Mouse (Mus musculus): ENCODE results near the gene Irf2. TPM values are rescaled to one million over a fixed set of nuclear protein-coding genes. Genes with fewer than 3 reads are reported as not detected.

The Irf2 gene
- polyA plus RNA-seq, 1 experiment from 2014 or later = 30.6 TPM

DNA sequence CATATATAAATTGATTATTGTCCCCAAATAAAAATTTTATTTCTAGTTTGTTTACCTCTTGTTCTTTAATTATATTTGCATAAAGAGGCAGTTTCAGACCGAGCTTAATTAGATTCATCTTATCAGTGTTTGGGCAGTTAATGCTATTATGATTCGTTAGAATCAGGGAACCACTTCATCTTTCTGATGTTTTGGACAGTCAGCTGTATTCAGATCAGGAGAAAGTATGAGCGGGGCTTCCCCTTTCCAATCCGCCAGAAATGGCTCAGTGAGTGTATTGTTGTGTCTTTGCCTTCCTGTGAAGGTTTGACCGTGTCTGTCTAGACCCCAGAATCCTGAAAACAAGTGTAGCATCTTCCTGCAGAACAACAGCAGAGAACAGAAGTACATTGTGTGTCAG, 97.4 kb downstream of the Irf2 start:
- DNase-seq (ENCODE audit: low spot score) (no peak), ATAC-seq (replicated peaks; ENCODE audit: low FRiP score, low read depth) (no peak)
- no peaks in the 10 kb centered on the region for H3K9me3 ChIP-seq (replicated peaks; ENCODE audit: low read length)
- H3K9ac ChIP-seq (ENCODE audit: low read depth, low read length) = no peak overlapping the region
- no peak for TF ChIP-seq CTCF (IDR thresholded peaks at IDR 0.05; ENCODE audit: low read depth)
- H3K4me3 ChIP-seq (replicated peaks; ENCODE audit: low read depth, low read length) = no peak overlapping the region
- H3K4me2 ChIP-seq (ENCODE audit: low read length) = no peak overlapping the region
- 90% methylated on average over 5 of the region's 5 CpGs for WGBS
- H3K36me3 ChIP-seq (ENCODE audit: insufficient read depth, low read length) = peaks cover 8% of the 10 kb centered on the region; the same call in 1 of the 2 replicates
- no peaks in the 10 kb centered on the region for H3K27me3 ChIP-seq (ENCODE audit: insufficient read depth, low read length)
- H3K4me1 ChIP-seq (replicated peaks; ENCODE audit: insufficient read depth, low read length) = no peaks in the 10 kb centered on the region
- no peak overlapping the region for H3K27ac ChIP-seq

DNA sequence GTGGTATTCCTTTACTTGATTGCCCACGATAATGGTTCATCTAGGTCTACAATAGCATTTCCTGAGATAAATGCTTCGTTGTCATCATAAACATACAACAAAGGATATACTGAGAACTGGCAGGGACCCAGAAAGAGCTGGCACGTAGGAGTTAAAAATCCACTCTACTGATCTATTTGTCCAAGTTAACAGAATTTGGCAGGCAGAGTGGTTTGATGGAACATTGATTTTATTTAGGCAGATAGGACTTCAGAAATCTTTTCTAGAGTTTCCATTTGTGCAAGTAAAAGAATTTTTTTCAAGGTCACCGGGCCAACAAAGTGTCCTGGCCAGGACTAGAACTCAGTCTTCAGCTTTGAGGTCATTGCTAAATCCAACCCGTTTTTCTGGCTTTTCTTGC, 98.5 kb downstream of the Irf2 start:
- Histone ChIP-seq H3K9me3 (replicated peaks; ENCODE audit: low read length) (no peaks in the 10 kb centered on the region), H3K27me3 (ENCODE audit: insufficient read depth, low read length) (no peaks in the 10 kb centered on the region), H3K9ac (ENCODE audit: low read depth, low read length) (no peak overlapping the region), H3K4me1 (replicated peaks; ENCODE audit: insufficient read depth, low read length) (no peaks in the 10 kb centered on the region), H3K27ac (no peak overlapping the region), H3K36me3 (ENCODE audit: insufficient read depth, low read length) (peaks cover 8% of the 10 kb centered on the region; the same call in 1 of the 2 replicates), H3K4me3 (replicated peaks; ENCODE audit: low read depth, low read length) (no peak overlapping the region), H3K4me2 (ENCODE audit: low read length) (no peak overlapping the region)
- ATAC-seq (replicated peaks; ENCODE audit: low FRiP score, low read depth) (no peak), DNase-seq (ENCODE audit: low spot score) (no peak)
- WGBS = 84% methylated on average over 5 of the region's 5 CpGs
- TF ChIP-seq CTCF (IDR thresholded peaks at IDR 0.05; ENCODE audit: low read depth) = no peak

GRCm38 (mm10) chr8:46840390-46840789, 100.9 kb downstream of the Irf2 start:
- Histone ChIP-seq H3K9ac (ENCODE audit: low read depth, low read length) (no peak overlapping the region), H3K4me3 (replicated peaks; ENCODE audit: low read depth, low read length) (no peak overlapping the region), H3K4me1 (replicated peaks; ENCODE audit: insufficient read depth, low read length) (no peaks in the 10 kb centered on the region), H3K36me3 (ENCODE audit: insufficient read depth, low read length) (peaks cover 8% of the 10 kb centered on the region; the same call in 1 of the 2 replicates), H3K4me2 (ENCODE audit: low read length) (no peak overlapping the region), H3K9me3 (replicated peaks; ENCODE audit: low read length) (no peaks in the 10 kb centered on the region), H3K27ac (no peak overlapping the region), H3K27me3 (ENCODE audit: insufficient read depth, low read length) (no peaks in the 10 kb centered on the region)
- ATAC-seq (replicated peaks; ENCODE audit: low FRiP score, low read depth) = no peak
- TF ChIP-seq CTCF (IDR thresholded peaks at IDR 0.05; ENCODE audit: low read depth) = no peak
- no peak for DNase-seq (ENCODE audit: low spot score)
- WGBS = 78% methylated on average over 4 of the region's 4 CpGs

DNA sequence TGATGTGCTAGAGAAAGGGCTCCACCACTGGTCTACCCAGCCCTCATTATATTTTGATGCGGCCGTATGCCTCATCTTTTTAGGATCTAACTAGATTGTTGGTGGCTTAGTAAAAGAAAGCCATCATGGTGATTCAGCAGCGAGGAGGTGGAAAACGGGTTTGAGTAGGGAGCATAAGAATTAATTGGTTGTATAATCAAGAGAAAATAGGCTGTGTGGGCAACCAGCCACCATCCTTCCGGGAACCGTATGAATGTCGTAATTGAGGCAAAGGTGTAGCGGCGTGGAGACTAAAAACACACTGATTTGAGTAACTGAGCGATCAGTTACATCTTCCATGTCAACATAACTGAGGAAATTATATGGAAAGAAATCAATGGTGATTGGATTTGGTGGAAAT, 101.3 kb downstream of the Irf2 start:
- H3K9me3 ChIP-seq (replicated peaks; ENCODE audit: low read length) = no peaks in the 10 kb centered on the region
- H3K4me3 ChIP-seq (replicated peaks; ENCODE audit: low read depth, low read length) = no peak overlapping the region
- H3K27me3 ChIP-seq (ENCODE audit: insufficient read depth, low read length) = no peaks in the 10 kb centered on the region
- 94% methylated on average over 10 of the region's 10 CpGs for WGBS
- TF ChIP-seq CTCF (IDR thresholded peaks at IDR 0.05; ENCODE audit: low read depth) = no peak
- no peak overlapping the region for H3K4me2 ChIP-seq (ENCODE audit: low read length)
- DNase-seq (ENCODE audit: low spot score) (no peak), ATAC-seq (replicated peaks; ENCODE audit: low FRiP score, low read depth) (no peak)
- H3K36me3 ChIP-seq (ENCODE audit: insufficient read depth, low read length) = peaks cover 9% of the 10 kb centered on the region
- no peak overlapping the region for H3K27ac ChIP-seq
- no peaks in the 10 kb centered on the region for H3K4me1 ChIP-seq (replicated peaks; ENCODE audit: insufficient read depth, low read length)
- no peak overlapping the region for H3K9ac ChIP-seq (ENCODE audit: low read depth, low read length)

DNA sequence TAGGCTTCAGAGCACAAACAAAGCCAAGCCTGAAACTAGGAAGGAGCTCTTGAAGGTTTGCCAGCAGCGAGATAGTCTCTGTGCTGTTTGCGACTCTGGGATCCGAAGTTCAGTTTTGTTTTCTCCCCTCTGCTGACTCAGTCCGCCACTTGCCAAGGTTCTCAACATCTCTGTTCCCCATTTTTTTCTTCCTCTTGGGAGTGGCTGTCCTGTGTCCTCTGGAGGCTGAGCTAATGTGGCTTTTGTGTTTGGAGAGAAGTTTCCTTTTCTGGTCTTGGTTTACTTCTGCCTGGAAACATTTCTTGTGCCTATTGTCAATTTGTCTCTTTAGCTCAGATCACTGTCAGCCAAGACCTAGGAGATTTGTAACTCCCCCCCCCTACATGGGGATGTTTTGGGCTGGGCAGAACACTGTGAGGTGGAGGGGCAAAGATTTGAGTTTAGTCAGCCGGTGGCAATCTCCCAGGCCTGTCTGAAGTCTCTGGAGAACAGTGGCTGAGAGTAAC, 103.2 kb downstream of the Irf2 start:
- TF ChIP-seq CTCF (IDR thresholded peaks at IDR 0.05; ENCODE audit: low read depth) = no peak
- no peaks in the 10 kb centered on the region for H3K27me3 ChIP-seq (ENCODE audit: insufficient read depth, low read length)
- no peaks in the 10 kb centered on the region for H3K9me3 ChIP-seq (replicated peaks; ENCODE audit: low read length)
- no peak overlapping the region for H3K4me3 ChIP-seq (replicated peaks; ENCODE audit: low read depth, low read length)
- peak; percentile 65 for DNase-seq (ENCODE audit: low spot score)
- H3K27ac ChIP-seq = peak overlapping the region; percentile 75
- peaks cover 19% of the 10 kb centered on the region for H3K36me3 ChIP-seq (ENCODE audit: insufficient read depth, low read length)
- H3K9ac ChIP-seq (ENCODE audit: low read depth, low read length) = no peak overlapping the region
- no peak for ATAC-seq (replicated peaks; ENCODE audit: low FRiP score, low read depth)
- no peaks in the 10 kb centered on the region for H3K4me1 ChIP-seq (replicated peaks; ENCODE audit: insufficient read depth, low read length)
- no peak overlapping the region for H3K4me2 ChIP-seq (ENCODE audit: low read length)
- 38% methylated on average over 5 of the region's 5 CpGs for WGBS

GRCm38 (mm10) chr8:46843855-46844254, 104.3 kb downstream of the Irf2 start:
- H3K4me1 ChIP-seq (replicated peaks; ENCODE audit: insufficient read depth, low read length) = no peaks in the 10 kb centered on the region; the same call in 1 of the 2 replicates
- no peak overlapping the region for H3K4me2 ChIP-seq (ENCODE audit: low read length)
- no peaks in the 10 kb centered on the region for H3K27me3 ChIP-seq (ENCODE audit: insufficient read depth, low read length)
- DNase-seq (ENCODE audit: low spot score) = no peak
- no peaks in the 10 kb centered on the region for H3K9me3 ChIP-seq (replicated peaks; ENCODE audit: low read length)
- peak overlapping the region; percentile 69; the same call in 1 of the 2 replicates for H3K27ac ChIP-seq
- H3K36me3 ChIP-seq (ENCODE audit: insufficient read depth, low read length) = peaks cover 16% of the 10 kb centered on the region
- TF ChIP-seq CTCF (IDR thresholded peaks at IDR 0.05; ENCODE audit: low read depth) = no peak
- ATAC-seq (replicated peaks; ENCODE audit: low FRiP score, low read depth) = no peak
- 81% methylated on average over 4 of the region's 4 CpGs for WGBS
- no peak overlapping the region for H3K9ac ChIP-seq (ENCODE audit: low read depth, low read length)
- H3K4me3 ChIP-seq (replicated peaks; ENCODE audit: low read depth, low read length) = no peak overlapping the region
